11 mouse cellular contexts compared by ENCODE assay signal in genomic region chr19:20848906-20849305, GRCm38 (mm10).
DNase-seq lines count a peak whose midpoint lies in the region; ATAC-seq and TF ChIP-seq lines count a peak whose summit lies in the region.
"Had no signal": no experiment of that assay in that cellular context is flagged by ENCODE, and none has a peak within 500 bp of the region (broad histone marks: within the 10 kb centered on the region; RNA-seq: fewer than 3 reads in every experiment).

No protein-coding gene starts in this region.

- no peak overlapping the region for H3K9ac ChIP-seq in forebrain, postnatal 0 days
- no peak overlapping the region for H3K9ac ChIP-seq in forebrain, embryonic 16.5 days (replicated peaks; ENCODE audit: low read depth, low read length)
- no peak overlapping the region for H3K9ac ChIP-seq in limb, embryonic 14.5 days (ENCODE audit: low read depth, low read length, severe bottlenecking)
- H3K9ac ChIP-seq in hindbrain, embryonic 13.5 days, result no peak overlapping the region
- H3K9ac ChIP-seq: liver, embryonic 13.5 days had no signal

- no peak overlapping the region for H3K4me3 ChIP-seq in forebrain, postnatal 0 days (ENCODE audit: low read depth, low read length)
- H3K4me3 ChIP-seq in forebrain, embryonic 16.5 days (replicated peaks; ENCODE audit: low read length), result no peak overlapping the region
- no peak overlapping the region for H3K4me3 ChIP-seq in limb, embryonic 14.5 days (replicated peaks; ENCODE audit: low read length)
- H3K4me3 ChIP-seq in limb, embryonic 10.5 days, result no peak overlapping the region
- no peak overlapping the region for H3K4me3 ChIP-seq in hindbrain, embryonic 13.5 days
- H3K4me3 ChIP-seq: liver, embryonic 13.5 days had no signal

- TF ChIP-seq CTCF in forebrain, postnatal 0 days (IDR thresholded peaks at IDR 0.05; ENCODE audit: low read depth), result peak; percentile 49

- no peaks in the 10 kb centered on the region for H3K36me3 ChIP-seq in forebrain, postnatal 0 days (ENCODE audit: insufficient read depth)
- no peaks in the 10 kb centered on the region for H3K36me3 ChIP-seq in forebrain, embryonic 16.5 days (ENCODE audit: control insufficient read depth, insufficient read depth)
- H3K36me3 ChIP-seq in limb, embryonic 14.5 days (ENCODE audit: control insufficient read depth, insufficient read depth, low read length), result no peaks in the 10 kb centered on the region
- no peaks in the 10 kb centered on the region for H3K36me3 ChIP-seq in limb, embryonic 10.5 days
- no peaks in the 10 kb centered on the region for H3K36me3 ChIP-seq in hindbrain, embryonic 13.5 days
- H3K36me3 ChIP-seq: liver, embryonic 13.5 days had no signal

- H3K9me3 ChIP-seq in forebrain, postnatal 0 days (ENCODE audit: low read length), result no peaks in the 10 kb centered on the region
- no peaks in the 10 kb centered on the region for H3K9me3 ChIP-seq in forebrain, embryonic 16.5 days (ENCODE audit: control insufficient read depth, low read length)
- no peaks in the 10 kb centered on the region for H3K9me3 ChIP-seq in limb, embryonic 14.5 days (ENCODE audit: control insufficient read depth, low read length)
- H3K9me3 ChIP-seq in limb, embryonic 10.5 days (replicated peaks), result no peaks in the 10 kb centered on the region
- no peaks in the 10 kb centered on the region for H3K9me3 ChIP-seq in hindbrain, embryonic 13.5 days
- H3K9me3 ChIP-seq: liver, embryonic 13.5 days had no signal

- no peak for TF ChIP-seq POLR2A in limb, embryonic 14.5 days (IDR thresholded peaks at IDR 0.05; ENCODE audit: borderline replicate concordance, extremely low read depth, insufficient read depth, insufficient read length)

- H3K27me3 ChIP-seq in forebrain, postnatal 0 days (ENCODE audit: insufficient read depth, low read length), result no peaks in the 10 kb centered on the region
- no peaks in the 10 kb centered on the region for H3K27me3 ChIP-seq in forebrain, embryonic 16.5 days (replicated peaks; ENCODE audit: control insufficient read depth, insufficient read depth, low read length)
- no peaks in the 10 kb centered on the region for H3K27me3 ChIP-seq in limb, embryonic 14.5 days (ENCODE audit: control insufficient read depth, insufficient read depth, low read length)
- no peaks in the 10 kb centered on the region for H3K27me3 ChIP-seq in limb, embryonic 10.5 days (ENCODE audit: low read depth, poor library complexity, severe bottlenecking)
- H3K27me3 ChIP-seq in hindbrain, embryonic 13.5 days, result no peaks in the 10 kb centered on the region
- H3K27me3 ChIP-seq: liver, embryonic 13.5 days had no signal

- peak; percentile 23; the same call in 1 of the 2 replicates for ATAC-seq in forebrain, postnatal 0 days
- ATAC-seq in forebrain, embryonic 16.5 days, result no peak
- ATAC-seq in limb, embryonic 14.5 days (ENCODE audit: low FRiP score, low read depth), result no peak
- ATAC-seq in common myeloid progenitor, adult 5-6 weeks (replicated peaks; ENCODE audit: low read depth, poor library complexity, severe bottlenecking), result 0 out of 2 replicates have a peak, but pooled peaks have one; percentile 42
- ATAC-seq in hindbrain, embryonic 13.5 days (ENCODE audit: low FRiP score), result no peak

- peak; percentile 18 for DNase-seq in forebrain, postnatal 0 days
- DNase-seq in limb, embryonic 14.5 days (ENCODE audit: low spot score), result peak; percentile 34
- DNase-seq in limb, embryonic 10.5 days (ENCODE audit: low spot score), result no peak
- peak; percentile 47 for DNase-seq in ES-CJ7 (ENCODE audit: low read depth, low spot score)
- no peak for DNase-seq in right cerebral cortex, postnatal 14 days
- DNase-seq: adrenal gland, postnatal 36 days; layer of hippocampus, postnatal 36 days; liver, embryonic 13.5 days had no signal

- H3K4me1 ChIP-seq in forebrain, postnatal 0 days (ENCODE audit: insufficient read depth), result no peaks in the 10 kb centered on the region
- H3K4me1 ChIP-seq in forebrain, embryonic 16.5 days (replicated peaks; ENCODE audit: control insufficient read depth, insufficient read depth, low read length), result no peaks in the 10 kb centered on the region
- H3K4me1 ChIP-seq in limb, embryonic 14.5 days (ENCODE audit: control insufficient read depth, insufficient read depth, low read length), result no peaks in the 10 kb centered on the region
- no peaks in the 10 kb centered on the region for H3K4me1 ChIP-seq in limb, embryonic 10.5 days
- no peaks in the 10 kb centered on the region for H3K4me1 ChIP-seq in hindbrain, embryonic 13.5 days (replicated peaks)
- H3K4me1 ChIP-seq: liver, embryonic 13.5 days had no signal

- WGBS in forebrain, postnatal 0 days, result 57% methylated on average over 5 of the region's 5 CpGs
- WGBS in forebrain, embryonic 16.5 days, result 64% methylated on average over 5 of the region's 5 CpGs
- WGBS in limb, embryonic 14.5 days, result 67% methylated on average over 5 of the region's 5 CpGs
- 75% methylated on average over 5 of the region's 5 CpGs for WGBS in limb, embryonic 10.5 days
- WGBS in hindbrain, embryonic 13.5 days, result 69% methylated on average over 5 of the region's 5 CpGs

- no peak overlapping the region for H3K4me2 ChIP-seq in forebrain, postnatal 0 days (ENCODE audit: low read depth)
- no peak overlapping the region for H3K4me2 ChIP-seq in forebrain, embryonic 16.5 days (ENCODE audit: low read length)
- no peak overlapping the region for H3K4me2 ChIP-seq in limb, embryonic 14.5 days (replicated peaks; ENCODE audit: low read depth, low read length, severe bottlenecking)
- no peak overlapping the region for H3K4me2 ChIP-seq in hindbrain, embryonic 13.5 days
- H3K4me2 ChIP-seq: liver, embryonic 13.5 days had no signal

- H3K27ac ChIP-seq in forebrain, postnatal 0 days (ENCODE audit: low read depth, low read length), result no peak overlapping the region
- no peak overlapping the region for H3K27ac ChIP-seq in forebrain, embryonic 16.5 days (ENCODE audit: low read length)
- no peak overlapping the region for H3K27ac ChIP-seq in limb, embryonic 14.5 days (replicated peaks; ENCODE audit: low read depth, low read length)
- no peak overlapping the region for H3K27ac ChIP-seq in limb, embryonic 10.5 days
- H3K27ac ChIP-seq in hindbrain, embryonic 13.5 days, result no peak overlapping the region
- H3K27ac ChIP-seq: liver, embryonic 13.5 days had no signal

Comparison
In these comparisons a context has a peak if more than half of its experiments do, and no peak if none do; other contexts are left out.
1. ATAC-seq: peak in forebrain, postnatal 0 days (single experiment) and common myeloid progenitor, adult 5-6 weeks (single experiment); none in forebrain, embryonic 16.5 days (single experiment), limb, embryonic 14.5 days (single experiment) and hindbrain, embryonic 13.5 days (single experiment).
2. DNase-seq: peak in forebrain, postnatal 0 days (single experiment), limb, embryonic 14.5 days (single experiment) and ES-CJ7 (single experiment); none in limb, embryonic 10.5 days (single experiment) and right cerebral cortex, postnatal 14 days (single experiment).